Mouse (Mus musculus) heart, embryonic 11.5 days (tissue): ENCODE results near the gene Sqstm1. TPM values are rescaled to one million over a fixed set of nuclear protein-coding genes. Genes with fewer than 3 reads are reported as not detected.

Experiments
- ATAC-seq: fragments of 200-750 bp; cut with Nextera tagmentation; replicated peaks from 2 replicates; pipeline ENCODE4 v1.8.0; 2017; ENCODE audit warnings: moderate library complexity; ENCODE audit not compliant: insufficient number of reproducible peaks, low FRiP score, low TSS enrichment
- H3K27ac ChIP-seq: fragments of 300-500 bp; sonication (generic); 2 replicates; pipeline ENCODE4 v1.5.1; 2014; ENCODE audit warnings: mild to moderate bottlenecking, low read depth, low read length
- H3K27me3 ChIP-seq: fragments of 300-500 bp; sonication (generic); 2 replicates; pipeline ENCODE4 v1.6.1; 2014; ENCODE audit warnings: mild to moderate bottlenecking, low read length, mixed read lengths; ENCODE audit not compliant: control insufficient read depth, insufficient read depth
- H3K36me3 ChIP-seq: fragments of 300-500 bp; sonication (generic); 2 replicates; pipeline ENCODE4 v1.6.1; 2014; ENCODE audit warnings: mild to moderate bottlenecking, low read length, moderate library complexity, mixed read lengths; ENCODE audit not compliant: control insufficient read depth, insufficient read depth
- H3K4me1 ChIP-seq: fragments of 300-500 bp; sonication (generic); 2 replicates; pipeline ENCODE4 v1.6.1; 2014; ENCODE audit warnings: low read length; ENCODE audit not compliant: control insufficient read depth, insufficient read depth
- H3K4me2 ChIP-seq: fragments of 300-500 bp; sonication (generic); 2 replicates; pipeline ENCODE4 v1.6.1; 2014; ENCODE audit warnings: mild to moderate bottlenecking, moderate library complexity
- H3K4me3 ChIP-seq: fragments of 300-500 bp; sonication (generic); 2 replicates; pipeline ENCODE4 v1.5.1; 2014; ENCODE audit warnings: low read depth, low read length
- H3K9ac ChIP-seq: fragments of 300-500 bp; sonication (generic); 2 replicates; pipeline ENCODE4 v1.6.1; 2014; ENCODE audit warnings: mild to moderate bottlenecking, low read depth, low read length, moderate library complexity
- H3K9me3 ChIP-seq: fragments of 300-500 bp; sonication (generic); replicated peaks from 2 replicates; pipeline ENCODE4 v1.6.1; 2016; ENCODE audit warnings: low read length; ENCODE audit not compliant: control insufficient read depth
- WGBS: fragments of 180-500 bp; shearing (Covaris S2); extraction: QIAGEN DNeasy Blood & Tissue Kit; methylation state at CpG from one replicate; pipeline ENCODE4 v1.1.7; 2014; ENCODE audit not compliant: insufficient replicate concordance; 5-methylcytosine and 5-hydroxymethylcytosine counted together
- polyA plus RNA-seq: library from polyadenylated mRNA; unstranded; fragments of >200 nt; fragmentation: Nextera tagmentation; extraction: Ambion mirVana; gene quantifications from 2 replicates; pipeline ENCODE4 v1.2.1, GENCODE M21; 2014

The Sqstm1 gene
- polyA plus RNA-seq, 1 experiment from 2014 or later, result 159 TPM

GRCm38 (mm10) chr11:50245269-50245668 is 34.6 kb upstream of the Sqstm1 start:
- Histone ChIP-seq H3K4me3 (no peak overlapping the region), H3K4me1 (no peaks in the 10 kb centered on the region), H3K27ac (no peak overlapping the region), H3K4me2 (no peak overlapping the region), H3K9ac (no peak overlapping the region), H3K9me3 (no peaks in the 10 kb centered on the region), H3K27me3 (no peaks in the 10 kb centered on the region), H3K36me3 (no peaks in the 10 kb centered on the region)
- 69% methylated on average over 5 of the region's 5 CpGs for WGBS
- no peak for ATAC-seq

DNA sequence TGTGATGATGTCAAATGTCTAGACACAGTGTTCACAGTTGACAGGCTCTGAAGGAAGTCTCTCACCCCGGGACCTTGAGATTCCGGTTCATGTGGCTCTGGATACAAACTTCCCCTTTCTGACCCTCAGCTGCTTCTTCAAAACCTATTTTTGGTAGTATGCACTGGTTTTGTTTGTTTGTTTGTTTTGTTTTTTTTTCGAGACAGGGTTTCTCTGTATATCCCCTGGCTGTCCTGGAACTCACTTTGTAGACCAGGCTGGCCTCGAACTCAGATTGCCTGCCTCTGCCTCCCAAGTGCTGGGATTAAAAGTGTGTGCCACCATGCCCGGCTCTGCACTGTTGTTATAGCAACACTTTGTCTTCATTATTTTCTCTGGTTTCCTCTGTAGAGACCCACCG is 33.3 kb upstream of the Sqstm1 start:
- Histone ChIP-seq H3K27ac (no peak overlapping the region), H3K4me2 (no peak overlapping the region), H3K9me3 (no peaks in the 10 kb centered on the region), H3K4me3 (no peak overlapping the region), H3K36me3 (no peaks in the 10 kb centered on the region), H3K4me1 (no peaks in the 10 kb centered on the region), H3K27me3 (0 out of 2 replicates have a peak, but pooled peaks cover 3% of the 10 kb centered on the region), H3K9ac (no peak overlapping the region)
- 75% methylated on average over 6 of the region's 6 CpGs for WGBS
- ATAC-seq, result no peak

DNA sequence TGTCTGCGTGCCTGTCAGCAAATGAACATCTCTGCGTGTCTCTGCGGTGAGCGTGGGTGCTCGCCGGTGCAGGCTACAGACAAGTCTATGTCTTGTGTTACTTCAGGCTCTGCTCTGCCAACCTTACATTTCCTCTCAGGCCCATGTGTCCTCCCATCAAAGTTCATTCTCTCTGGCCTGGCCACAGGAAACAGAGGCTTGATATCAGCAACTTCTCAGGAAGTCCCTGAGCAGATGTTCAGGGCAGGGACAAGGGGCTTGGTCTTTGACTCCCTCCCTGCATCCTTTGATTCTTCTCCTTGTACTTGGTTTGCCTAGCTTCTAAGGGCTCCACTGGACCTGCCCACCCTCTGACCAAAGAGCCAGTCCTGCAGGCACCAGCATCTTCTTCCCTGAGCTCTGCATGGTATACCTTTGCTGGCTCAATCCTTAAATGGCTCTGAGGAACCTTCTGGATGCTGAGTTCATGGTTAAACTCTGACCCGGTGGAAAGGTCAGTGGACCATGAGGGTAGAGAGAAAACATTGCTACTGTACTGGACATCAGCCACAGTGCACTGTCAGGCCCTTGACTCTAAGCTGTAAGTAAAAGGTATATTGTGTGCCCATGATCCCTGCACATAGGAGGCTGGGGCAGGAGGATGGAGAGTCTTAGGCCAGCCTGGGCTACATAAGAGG is 29.7 kb upstream of the Sqstm1 start:
- Histone ChIP-seq H3K36me3 (no peaks in the 10 kb centered on the region), H3K4me1 (peaks cover 17% of the 10 kb centered on the region), H3K4me3 (no peak overlapping the region), H3K4me2 (no peak overlapping the region), H3K27me3 (peaks cover 20% of the 10 kb centered on the region), H3K9me3 (no peaks in the 10 kb centered on the region), H3K27ac (no peak overlapping the region), H3K9ac (no peak overlapping the region)
- no peak for ATAC-seq
- WGBS, result 65% methylated on average over 7 of the region's 7 CpGs

GRCm38 (mm10) chr11:50238821-50239791 is 28.5 kb upstream of the Sqstm1 start:
- Histone ChIP-seq H3K4me3 (no peak overlapping the region), H3K4me2 (no peak overlapping the region), H3K27ac (no peak overlapping the region), H3K4me1 (peaks cover 17% of the 10 kb centered on the region), H3K9ac (no peak overlapping the region), H3K36me3 (0 out of 2 replicates have a peak, but pooled peaks cover 6% of the 10 kb centered on the region), H3K9me3 (no peaks in the 10 kb centered on the region), H3K27me3 (peaks cover 22% of the 10 kb centered on the region)
- WGBS, result 89% methylated on average over 9 of the region's 9 CpGs
- ATAC-seq, result no peak

- ATAC-seq, result no peak
- 22% methylated on average over 10 of the region's 10 CpGs for WGBS
- Histone ChIP-seq H3K4me3 (peak within 1 kb of the TSS; percentile 68), H3K9ac (no peak within 1 kb of the TSS), H3K4me2 (peak within 1 kb of the TSS; percentile 94), H3K9me3 (no peaks in the 10 kb centered on the region), H3K27ac (no peak within 1 kb of the TSS), H3K4me1 (peaks cover 17% of the 10 kb centered on the region), H3K36me3 (peaks cover 12% of the 10 kb centered on the region), H3K27me3 (peaks cover 24% of the 10 kb centered on the region)
These were observed 27.7 kb upstream of the Sqstm1 start, which contains the start of gene Ltc4s for GRCm38 (mm10) chr11:50238324-50238723. Gene Ltc4s (minus strand): TSS chr11:50238616.

DNA sequence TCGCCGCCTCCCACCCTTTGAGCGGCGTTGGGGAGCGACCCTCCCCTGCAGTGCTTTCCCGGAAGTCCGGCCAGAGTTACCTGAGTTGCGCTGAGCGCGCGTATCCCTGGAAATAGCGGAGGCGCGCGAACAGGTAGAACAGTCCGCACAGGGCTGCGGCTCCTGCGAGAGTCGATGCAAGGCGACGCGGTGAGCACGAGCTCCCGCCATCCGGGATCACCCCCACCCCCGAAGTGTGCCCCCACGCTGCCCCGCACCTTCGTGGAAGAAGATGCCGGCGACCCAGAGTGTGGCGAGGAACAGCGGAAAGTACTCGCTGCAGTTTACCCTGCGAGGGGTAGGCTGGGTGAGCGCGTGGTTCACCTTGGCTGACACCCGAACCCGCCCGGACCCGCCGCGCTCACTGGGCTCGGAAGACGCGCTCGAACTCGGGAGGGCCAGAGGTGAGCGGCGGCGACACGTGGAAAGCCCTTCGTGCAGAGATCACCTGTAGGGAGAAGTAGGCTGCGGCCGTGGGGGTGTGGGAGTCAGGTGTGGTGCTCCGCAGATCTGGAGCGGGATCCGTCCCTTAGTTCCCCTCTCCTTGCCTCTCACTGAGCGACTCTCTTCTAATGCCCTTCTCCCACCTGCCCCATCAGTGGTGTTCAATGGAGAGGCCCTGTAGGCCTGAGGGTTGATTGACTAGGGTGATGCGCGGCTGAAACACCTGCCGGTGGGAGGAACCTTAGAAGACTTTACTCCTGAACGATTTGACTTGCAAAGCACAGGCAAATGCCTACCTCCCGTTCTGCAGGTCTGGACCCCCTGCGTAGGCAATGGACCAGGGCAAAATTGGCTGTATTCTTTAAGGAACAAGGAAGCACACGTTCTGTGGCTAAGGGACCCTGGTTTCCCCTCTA is 26.6 kb upstream of the Sqstm1 start:
- 2% methylated on average over 65 of the region's 66 CpGs for WGBS
- Histone ChIP-seq H3K27ac (no peak overlapping the region), H3K4me2 (peak overlapping the region; percentile 94), H3K9ac (peak overlapping the region; percentile 58), H3K4me1 (peaks cover 17% of the 10 kb centered on the region), H3K36me3 (peaks cover 17% of the 10 kb centered on the region), H3K4me3 (peak overlapping the region; percentile 68), H3K9me3 (no peaks in the 10 kb centered on the region), H3K27me3 (peaks cover 24% of the 10 kb centered on the region)
- ATAC-seq, result 0 out of 2 replicates have a peak, but pooled peaks have one; percentile 8

DNA sequence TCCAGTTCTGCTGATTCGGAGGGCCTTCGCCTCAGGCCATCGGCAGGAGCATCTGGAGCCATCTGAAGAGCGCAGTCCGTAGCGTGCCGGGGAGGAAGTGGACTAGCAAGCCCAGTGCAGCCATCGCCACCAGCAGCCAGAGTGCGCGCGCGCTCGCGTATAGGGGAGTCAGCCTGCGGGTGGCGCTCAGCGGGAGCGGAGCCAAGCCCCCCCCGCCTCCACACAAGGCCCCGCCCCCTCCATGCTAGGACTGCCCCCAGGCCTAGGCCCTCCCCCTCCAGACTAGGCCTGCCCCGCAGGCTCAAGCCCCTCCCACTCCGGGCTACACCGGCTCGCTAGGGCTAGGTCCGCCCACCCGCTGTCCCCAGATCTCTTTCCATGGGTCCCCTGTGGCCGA is 25.9 kb upstream of the Sqstm1 start:
- Histone ChIP-seq H3K27me3 (peaks cover 24% of the 10 kb centered on the region), H3K36me3 (peaks cover 17% of the 10 kb centered on the region), H3K4me2 (peak overlapping the region; percentile 94), H3K27ac (no peak overlapping the region), H3K4me1 (peaks cover 17% of the 10 kb centered on the region), H3K4me3 (peak overlapping the region; percentile 68), H3K9me3 (no peaks in the 10 kb centered on the region), H3K9ac (peak overlapping the region; percentile 65)
- WGBS, result 0% methylated on average over 26 of the region's 27 CpGs
- peak; percentile 91 for ATAC-seq

DNA sequence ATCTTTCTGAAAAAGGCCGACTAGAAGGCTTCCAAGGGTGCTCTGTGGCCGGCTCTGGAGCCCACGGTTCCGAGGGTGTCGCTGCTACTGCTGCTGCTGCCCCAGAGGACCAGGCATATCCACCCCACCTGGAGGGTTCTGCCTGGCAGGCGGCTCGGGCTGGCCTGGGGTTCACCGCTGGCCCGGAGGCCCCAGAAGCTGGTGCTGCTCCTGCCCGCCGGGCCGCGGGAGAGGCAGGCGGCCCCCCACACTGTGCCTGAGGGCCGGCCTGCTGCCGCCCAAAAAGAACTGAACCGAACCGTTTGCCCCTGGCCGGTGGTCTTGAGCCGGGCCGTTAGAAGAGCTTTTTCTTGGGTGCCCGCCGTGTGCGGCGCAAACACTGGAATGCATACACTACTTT is 24.0 kb upstream of the Sqstm1 start:
- ATAC-seq, result no peak
- Histone ChIP-seq H3K9me3 (no peaks in the 10 kb centered on the region), H3K27me3 (peaks cover 31% of the 10 kb centered on the region), H3K4me1 (peaks cover 20% of the 10 kb centered on the region), H3K9ac (no peak overlapping the region), H3K27ac (no peak overlapping the region), H3K36me3 (peaks cover 17% of the 10 kb centered on the region), H3K4me3 (no peak overlapping the region), H3K4me2 (no peak overlapping the region)
- WGBS, result 90% methylated on average over 25 of the region's 25 CpGs
